Mouse (Mus musculus): ENCODE data around the gene Nod1.

The Nod1 gene

DNA sequence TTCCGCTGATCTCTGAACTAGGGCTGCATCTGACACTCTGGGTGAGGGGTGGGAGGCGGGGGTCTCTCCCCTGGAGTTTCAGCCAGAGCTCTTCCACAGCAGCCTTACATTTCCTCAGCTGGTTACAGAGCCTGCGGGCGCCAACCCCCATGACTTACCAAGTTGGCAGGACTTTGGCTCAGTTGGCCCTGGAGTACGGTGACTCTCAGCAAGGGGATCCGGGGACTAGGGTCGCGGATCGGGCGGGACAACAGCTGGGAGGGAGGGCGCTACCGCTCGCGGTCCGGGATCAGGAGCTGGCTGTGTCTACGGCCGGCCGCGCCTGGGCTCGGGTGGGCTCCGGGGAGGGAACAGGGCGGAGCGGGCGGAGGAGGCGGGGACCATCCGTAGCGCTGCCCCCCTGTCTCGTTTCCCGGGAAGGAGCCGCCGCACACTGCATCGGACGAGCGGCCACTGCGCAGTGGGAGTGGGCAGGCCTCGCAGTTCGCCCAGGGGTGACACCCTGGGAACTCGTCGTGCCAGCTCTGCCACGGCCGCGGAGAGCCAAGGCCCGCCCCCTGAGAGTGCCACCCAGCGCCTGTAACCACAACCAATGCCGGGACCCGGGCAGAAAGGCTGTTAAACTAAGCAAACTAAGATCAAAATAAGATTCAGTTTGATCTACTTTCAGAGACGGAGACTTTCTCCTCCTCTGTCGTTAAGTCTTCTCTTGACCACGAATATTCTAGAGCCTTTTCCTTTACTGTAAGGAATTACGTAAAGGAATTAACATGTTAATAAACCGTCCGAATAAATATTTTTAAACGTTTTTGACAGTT lies at the start of gene Nod1:
Gene Nod1, minus strand, starts transcription at position 502 of the 818 bp plus-strand sequence.
- peak; percentile 85 to 90 for DNase-seq

DNA sequence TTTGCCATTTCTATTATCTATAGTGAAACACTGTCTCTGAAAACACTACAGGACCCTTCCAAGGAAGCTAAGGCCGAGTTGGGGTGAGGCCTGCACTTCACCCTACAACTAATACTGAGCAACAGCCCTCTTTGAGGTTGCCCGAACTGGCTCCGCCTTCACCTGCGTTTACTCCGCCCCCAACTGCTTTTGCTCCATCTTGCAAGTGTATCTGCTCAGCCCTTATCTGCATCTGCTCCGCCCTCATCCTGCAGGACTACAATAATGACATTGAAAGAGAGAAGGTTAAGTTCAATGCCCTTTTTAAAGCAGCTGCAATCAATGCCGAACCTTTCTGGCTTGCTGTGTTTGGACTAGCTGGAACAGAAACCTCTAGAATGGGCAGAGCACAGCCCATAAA lies 49.4 kb upstream of the Nod1 start:
- DNase-seq = no peak

DNA sequence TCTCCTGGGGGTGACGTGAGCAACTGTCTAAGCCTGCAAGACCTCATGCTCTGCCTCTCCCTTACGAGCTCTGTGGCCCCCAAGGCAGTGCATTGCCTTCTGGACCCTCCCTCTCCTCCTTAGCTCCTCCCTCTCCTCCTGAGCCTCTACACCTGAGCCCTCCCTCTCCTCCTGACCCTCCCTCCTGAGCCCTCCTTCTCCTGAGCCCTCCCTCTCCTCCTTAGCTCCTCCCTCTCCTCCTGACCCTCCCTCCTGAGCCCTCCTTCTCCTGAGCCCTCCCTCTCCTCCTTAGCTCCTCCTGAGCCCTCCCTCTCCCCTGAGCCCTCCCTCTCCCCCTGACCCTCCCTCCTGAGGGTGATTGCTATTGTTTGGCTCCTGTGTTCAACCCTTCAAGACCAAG lies 46.0 kb upstream of the Nod1 start:
- no peak for DNase-seq

DNA sequence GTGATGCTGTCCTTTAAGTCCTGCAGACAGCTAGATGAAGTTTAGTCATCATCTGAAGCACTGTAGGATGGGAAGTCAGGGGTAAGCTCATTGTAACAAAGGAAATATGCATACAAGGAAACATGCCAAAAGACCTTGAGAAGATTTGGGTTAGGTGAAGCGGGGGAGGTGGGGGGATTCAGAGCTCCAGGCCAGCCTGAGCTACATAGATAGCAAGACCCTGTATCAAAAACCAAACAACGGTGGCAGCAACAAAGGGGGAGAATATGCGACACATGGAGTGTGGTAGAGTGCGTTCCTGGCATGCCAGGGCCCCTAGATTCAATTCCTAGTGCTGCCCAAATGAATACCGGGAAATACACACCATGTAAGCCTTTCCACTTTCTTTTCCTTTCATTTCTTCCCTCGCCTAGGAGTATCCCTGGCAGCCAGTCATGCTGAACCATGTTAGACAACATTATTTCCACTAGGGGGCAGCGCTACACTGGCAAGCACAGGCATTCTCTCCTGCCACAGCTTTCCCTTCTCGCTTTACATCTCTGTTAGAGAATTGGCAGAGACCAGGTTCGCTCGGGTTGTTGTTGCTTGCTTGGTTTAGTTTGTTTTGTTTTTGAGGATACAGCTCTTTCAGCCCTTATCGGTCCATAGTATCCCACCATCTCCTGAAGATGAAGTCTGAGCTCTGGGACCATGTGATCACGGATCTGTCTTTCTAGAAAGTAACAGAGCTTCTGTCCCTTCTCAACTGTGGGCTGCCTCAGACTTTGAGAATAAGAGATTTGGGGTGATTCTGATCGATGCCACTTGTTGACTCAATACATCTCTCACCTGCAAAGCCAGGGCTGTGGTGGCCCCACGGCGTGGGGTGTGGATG lies 44.5 kb upstream of the Nod1 start:
- peak; percentile 61 to 74 for DNase-seq

DNA sequence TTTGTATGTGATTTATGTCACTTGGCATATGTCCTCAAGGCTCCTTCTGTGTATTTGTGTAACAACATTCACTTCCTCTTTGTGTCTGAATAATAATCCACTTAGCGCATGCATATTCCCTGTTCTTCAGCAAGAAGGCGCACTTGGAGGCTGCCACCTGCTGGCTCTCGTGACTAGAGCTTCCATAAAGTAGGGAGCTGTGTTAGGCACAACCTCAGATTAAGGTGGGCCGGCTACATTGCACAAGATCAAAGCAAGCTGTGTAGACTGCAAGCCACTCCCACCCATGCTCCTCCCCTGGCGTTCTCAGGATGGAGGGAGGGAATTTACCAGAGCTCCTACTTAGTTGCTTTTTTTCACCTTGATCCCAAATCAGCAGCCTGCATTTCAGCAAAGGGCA lies 43.8 kb upstream of the Nod1 start:
- DNase-seq = peak; percentile 66 to 77

DNA sequence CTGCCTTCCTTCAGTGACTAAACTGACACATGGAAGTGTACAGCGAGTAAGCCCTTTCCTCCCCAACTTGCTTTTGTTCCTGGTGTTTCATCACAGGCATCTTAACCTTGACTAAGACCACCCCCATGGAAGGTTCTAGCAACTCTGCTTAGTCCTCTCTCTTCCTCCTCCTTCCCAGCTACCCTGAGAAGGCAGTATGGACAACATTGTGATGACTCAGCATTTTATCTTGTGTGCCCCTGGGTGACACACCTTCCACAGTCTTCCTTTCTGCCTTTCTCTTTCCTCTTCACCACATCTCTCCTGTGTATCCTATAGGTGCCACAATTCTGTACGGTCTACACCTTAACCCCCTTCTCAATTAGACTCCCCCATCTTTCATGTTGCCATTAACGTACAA lies 41.8 kb upstream of the Nod1 start:
- no peak for DNase-seq

DNA sequence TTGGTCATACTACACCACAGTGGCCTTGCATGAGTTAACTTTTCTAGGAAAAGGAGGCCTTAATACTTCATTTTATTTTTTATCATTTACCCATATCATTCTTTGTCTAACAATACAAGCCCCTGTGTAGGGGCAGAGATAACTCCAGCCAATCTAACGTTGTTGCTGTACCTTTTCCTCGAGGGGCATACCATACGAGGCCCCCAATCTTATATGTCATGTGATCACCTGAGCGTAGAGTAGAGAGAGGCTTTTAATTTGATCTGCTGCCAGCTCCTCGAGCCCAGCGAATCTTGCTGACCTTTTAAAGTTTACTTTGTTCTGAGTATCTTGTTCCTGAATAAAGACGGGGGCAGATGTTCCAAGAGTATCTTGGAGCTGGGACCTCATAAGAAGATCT lies 40.1 kb upstream of the Nod1 start:
- DNase-seq = no peak

GRCm38 (mm10) chr6:55010330-55011091 lies 38.1 kb upstream of the Nod1 start:
- DNase-seq = no peak

DNA sequence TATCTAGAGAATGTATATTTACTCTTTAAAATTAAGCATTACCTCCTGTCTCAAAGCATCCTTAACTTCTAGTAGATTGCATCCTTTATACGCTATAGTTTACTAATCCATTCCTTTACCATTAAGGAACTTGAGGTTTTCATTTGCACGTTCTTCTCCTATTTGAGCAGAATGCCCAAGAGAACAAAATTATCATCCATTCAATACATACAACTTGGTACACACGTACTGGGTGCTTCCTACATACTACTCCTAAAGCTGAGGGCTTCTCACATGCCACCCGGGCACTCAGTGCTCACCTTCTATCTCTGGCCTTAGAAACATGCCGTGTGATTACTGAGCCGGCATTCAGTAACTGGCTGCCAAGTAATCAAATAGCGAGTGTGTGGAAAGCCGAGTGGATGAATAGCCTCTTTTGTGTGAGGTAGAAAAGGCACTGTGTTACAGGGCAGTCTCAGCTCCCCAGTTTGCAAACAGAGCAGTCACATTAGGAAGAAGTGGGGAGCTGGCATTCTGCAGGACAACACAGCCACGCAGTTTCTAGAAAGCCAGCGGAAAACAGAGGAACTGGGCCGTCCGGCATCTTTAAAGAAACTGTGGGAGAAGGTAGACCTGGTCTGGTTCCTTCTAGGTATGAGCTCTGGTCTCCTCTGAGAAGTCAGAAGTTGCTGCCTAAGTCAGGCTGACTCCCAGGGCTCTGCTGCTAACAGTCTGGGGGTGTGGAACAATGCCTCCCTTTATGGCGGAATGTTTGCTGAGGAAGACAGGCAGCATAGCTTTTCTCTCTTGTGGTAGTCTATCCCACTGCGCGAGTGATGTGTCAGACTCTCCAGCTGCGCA lies 37.2 kb upstream of the Nod1 start:
- DNase-seq = peak in 1 of 2 experiments; percentile 10

GRCm38 (mm10) chr6:55008401-55008800 lies 36.0 kb upstream of the Nod1 start:
- DNase-seq = no peak

DNA sequence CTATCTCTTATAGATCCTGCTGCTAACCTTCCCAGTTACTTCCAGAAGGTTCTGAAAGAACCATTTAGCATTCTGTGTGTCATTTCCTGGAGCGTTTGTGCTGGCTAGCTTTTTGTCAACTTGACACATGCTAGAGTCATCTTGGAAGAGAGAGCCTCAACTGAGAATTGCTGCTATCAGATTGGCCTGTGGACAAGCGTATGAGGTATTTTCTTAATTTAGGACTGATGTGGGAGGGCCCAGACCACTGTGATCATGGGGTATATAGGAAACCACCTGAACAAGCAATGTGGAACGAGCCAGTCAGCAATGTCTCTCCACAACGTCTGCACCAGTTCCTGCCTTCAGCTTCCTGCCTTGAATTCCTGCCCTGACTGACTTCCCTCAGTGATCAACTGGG lies 31.1 kb upstream of the Nod1 start:
- DNase-seq = no peak

DNA sequence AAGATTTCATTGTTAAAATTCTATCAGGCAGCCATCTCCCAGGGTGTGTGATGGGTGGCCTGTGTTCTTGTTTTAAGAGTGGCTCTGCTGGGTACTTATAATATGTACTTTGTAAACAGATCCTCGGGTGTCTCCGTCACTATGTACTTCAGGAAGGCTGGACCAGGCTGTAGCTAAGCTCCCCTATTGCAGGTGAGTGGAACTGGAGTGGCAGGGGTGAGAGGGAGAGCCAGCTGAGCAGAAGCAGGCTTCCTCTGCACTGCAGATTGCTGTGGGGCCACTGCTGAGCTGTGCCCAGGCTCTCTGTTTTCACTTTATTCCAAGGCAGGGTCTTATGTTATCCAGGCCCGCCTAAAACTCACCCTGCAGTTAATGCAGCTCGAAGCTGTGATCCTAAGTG lies 30.0 kb upstream of the Nod1 start:
- DNase-seq = no peak

GRCm38 (mm10) chr6:55001320-55001719 lies 28.9 kb upstream of the Nod1 start:
- no peak for DNase-seq

DNA sequence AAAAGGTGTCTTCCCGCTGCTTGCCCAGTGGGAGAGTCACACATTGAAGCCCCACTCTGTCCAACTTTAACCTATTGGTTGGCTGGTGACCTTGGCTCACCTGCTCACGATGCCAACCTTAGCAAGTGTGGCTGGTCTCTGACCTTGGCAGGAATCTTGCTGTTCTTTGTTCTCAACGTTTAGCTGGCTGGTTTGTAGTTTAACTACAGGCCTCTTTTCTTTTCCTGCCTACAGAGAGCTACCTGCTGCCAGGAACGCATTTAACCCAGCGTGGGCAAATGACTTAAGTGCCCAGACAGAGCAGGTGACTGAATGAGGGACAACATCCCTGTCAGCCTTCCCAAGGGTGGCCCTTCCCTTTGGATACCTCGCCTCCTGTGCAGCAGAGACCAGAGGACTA lies 25.3 kb upstream of the Nod1 start:
- peak in 1 of 2 experiments; percentile 10 for DNase-seq

DNA sequence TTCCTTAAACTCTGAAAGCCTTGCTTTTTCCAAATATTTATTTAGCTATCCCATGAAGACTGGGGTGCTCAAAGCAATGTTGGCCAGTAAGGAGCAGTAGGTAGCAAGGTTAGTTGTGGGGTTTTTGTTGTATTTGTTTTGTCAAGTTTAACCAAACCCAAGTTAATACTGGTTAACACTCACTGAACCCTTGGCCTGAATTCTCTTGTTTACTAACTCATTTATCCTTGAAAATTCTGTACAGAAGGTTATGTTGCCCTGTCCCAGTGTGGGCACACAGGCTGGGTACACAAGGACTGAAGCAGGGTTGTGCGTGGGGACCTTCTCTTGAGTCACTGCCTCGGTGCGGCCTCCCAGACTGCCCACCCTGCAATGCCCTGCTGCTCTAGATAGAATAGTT lies 23.9 kb upstream of the Nod1 start:
- no peak for DNase-seq

GRCm38 (mm10) chr6:54992734-54993260 lies 20.4 kb upstream of the Nod1 start, which contains the start of gene Ggct:
Gene Ggct, minus strand, starts transcription at chr6:54992950.
- DNase-seq = peak; percentile 94 to 97

DNA sequence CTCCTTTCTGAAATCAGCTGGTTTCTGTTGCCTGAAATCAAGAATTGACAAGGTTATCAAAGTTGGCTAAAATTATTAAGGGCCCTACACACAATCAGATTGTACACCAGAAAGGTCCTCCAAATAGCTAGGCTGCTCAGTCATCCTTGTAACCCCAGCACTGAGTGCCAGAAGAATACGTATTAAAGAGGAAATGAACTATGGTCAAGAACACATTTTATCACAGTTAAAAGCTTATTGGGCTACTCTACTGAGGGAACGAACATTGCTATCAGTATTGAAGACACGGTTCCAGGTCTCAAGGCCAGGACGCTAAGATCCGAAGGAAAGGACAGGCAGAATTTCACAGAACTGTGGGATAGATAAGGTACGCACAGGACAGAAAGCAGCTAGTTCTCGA lies 19.7 kb upstream of the Nod1 start:
- no peak for DNase-seq

GRCm38 (mm10) chr6:54991189-54991588 lies 18.8 kb upstream of the Nod1 start:
- DNase-seq = no peak

DNA sequence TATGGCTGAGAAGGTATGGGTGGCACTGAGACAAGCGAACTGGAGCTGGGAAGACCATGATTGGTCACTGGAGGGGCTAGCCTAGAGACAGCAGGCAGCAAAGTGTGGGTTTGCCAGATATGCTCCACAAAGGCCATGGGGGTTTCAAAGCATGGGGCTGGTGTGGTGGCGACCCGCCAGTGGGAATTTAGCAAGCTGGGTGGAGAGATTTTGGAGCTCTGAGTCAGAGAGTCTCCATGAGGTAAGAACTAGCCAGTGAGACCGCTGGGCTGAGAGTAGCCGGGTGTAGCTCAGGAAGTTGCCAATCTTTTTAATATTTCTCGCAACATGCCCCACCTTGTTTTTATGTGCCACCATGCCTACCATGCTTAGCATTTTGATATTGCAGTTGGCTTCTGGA lies 15.7 kb upstream of the Nod1 start:
- DNase-seq = no peak

- no peak for DNase-seq
These were observed 11.7 kb upstream of the Nod1 start for GRCm38 (mm10) chr6:54984096-54984495.

DNA sequence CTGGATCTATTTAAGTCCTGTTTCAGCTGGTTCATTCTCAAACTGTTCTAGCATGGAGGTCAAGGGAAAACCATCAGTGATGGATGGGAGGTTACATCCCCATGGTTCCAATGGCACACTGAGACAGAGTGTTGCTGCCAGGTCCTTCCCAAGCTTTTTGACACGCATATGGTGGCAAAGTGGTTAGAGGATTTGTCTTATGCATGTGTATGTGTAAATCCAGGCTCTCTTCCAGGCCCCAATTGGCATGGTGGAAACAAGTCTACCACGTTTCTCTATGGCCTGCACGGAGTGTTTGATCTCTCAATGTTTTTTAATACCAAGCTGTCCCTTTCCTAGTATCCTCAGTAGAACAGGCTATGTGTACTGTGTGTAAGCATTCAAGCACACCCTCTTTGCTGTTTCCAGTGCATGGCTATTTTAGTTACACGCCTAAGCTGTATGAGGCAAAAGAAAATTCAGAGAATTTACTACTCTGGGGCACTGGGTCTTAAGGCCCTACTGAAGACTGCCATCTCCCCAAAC lies 11.2 kb upstream of the Nod1 start:
- DNase-seq = no peak

DNA sequence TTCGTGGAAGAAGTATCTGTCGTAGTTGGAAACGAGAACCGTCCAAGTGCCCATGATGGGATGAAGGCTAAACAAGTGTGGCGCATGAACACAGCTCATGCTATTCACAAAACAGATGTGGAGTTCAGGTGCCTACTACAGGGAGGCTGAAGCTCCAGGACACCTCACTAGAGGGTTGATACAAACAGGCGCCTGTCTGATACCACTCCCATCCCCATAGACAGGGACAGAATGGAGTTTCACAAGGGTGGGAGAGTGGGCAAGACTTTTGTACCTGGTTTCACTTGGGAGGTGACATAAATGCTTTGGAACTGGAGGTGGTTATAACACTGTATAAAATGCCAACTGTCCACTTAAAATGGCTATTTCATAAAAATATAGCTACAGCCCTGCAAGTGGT lies 7.0 kb upstream of the Nod1 start:
- no peak for DNase-seq

All from kidney, postnatal 4 days (tissue).